Mouse (Mus musculus) heart, adult 2 months (tissue): ENCODE measurements around the gene Tpo.

Experiments used
- CTCF ChIP-seq: fragments of 200-600 bp; IDR thresholded peaks from 2 replicates; pipeline ENCODE4 v1.8.1; 2022; ENCODE audit warnings: antibody characterized with exemption, mild to moderate bottlenecking, moderate library complexity
- EP300 ChIP-seq: fragments of 200-500 bp; IDR thresholded peaks from 2 replicates; pipeline ENCODE4 v1.6.1; 2011; ENCODE audit warnings: low read depth, low read length, control low read depth; ENCODE audit not compliant: insufficient read depth
- POLR2A ChIP-seq: fragments of 200-500 bp; IDR thresholded peaks from 2 replicates; pipeline ENCODE4 v1.6.1; 2011; ENCODE audit warnings: mild to moderate bottlenecking, low read depth, low read length, control low read depth; ENCODE audit not compliant: insufficient read depth

DNA sequence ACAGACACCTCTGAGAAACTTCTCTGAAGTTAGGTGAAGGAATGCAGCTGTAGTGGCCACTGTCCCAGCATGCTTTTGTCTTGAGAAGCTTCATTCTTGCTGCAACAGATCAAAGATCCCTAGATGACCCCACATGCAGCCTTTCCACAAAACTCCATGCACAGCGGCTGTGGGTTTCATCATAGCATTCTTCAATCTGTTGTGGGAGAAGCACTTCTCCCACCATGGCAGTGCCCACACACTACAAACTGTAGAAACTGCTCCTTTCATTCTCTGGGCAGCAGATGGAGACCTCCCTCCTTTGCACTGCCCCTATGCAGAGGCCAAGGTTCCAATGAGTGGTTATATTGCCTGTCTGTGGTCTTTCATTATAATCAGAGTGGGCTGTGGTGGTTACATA, 103.3 kb downstream of the Tpo start:
- no peak for TF ChIP-seq CTCF
- no peak for TF ChIP-seq EP300
- TF ChIP-seq POLR2A: no peak
